Mouse (Mus musculus) c-Kit-negative CD71-positive TER-119-positive erythroid progenitor cells, embryonic 14.5 days (primary cell): Measurements from ENCODE around the gene Snrpn.
"Not testable (repeated sequence)": the region's sequence is repeated elsewhere in the genome, so short reads cannot be mapped to it uniquely, and the experiment has no call there.

Source experiments
- DNase-seq: peaks from one replicate; pipeline ENCODE4 v3.0.0-alpha.2; 2013; ENCODE audit warnings: low read depth, low spot score

Snrpn gene

GRCm38 (mm10) chr7:60139742-60140480 lies at the start of gene Snrpn:
Snrpn (minus strand) TSS chr7:60140219.
- no peak for DNase-seq

GRCm38 (mm10) chr7:60170250-60171185 lies 30.5 kb upstream of the Snrpn start:
- DNase-seq: no peak

- no peak for DNase-seq
These were observed 14.7 kb downstream of the Snrpn start for GRCm38 (mm10) chr7:60125332-60125731.

- not testable (repeated sequence) for DNase-seq
These were observed 16.9 kb downstream of the Snrpn start for GRCm38 (mm10) chr7:60123086-60123624.

GRCm38 (mm10) chr7:60122434-60123085 lies 17.5 kb downstream of the Snrpn start:
- no peak for DNase-seq

- DNase-seq: no peak
These were observed 42.7 kb downstream of the Snrpn start for GRCm38 (mm10) chr7:60097154-60097859.

- no peak for DNase-seq
These were observed 63.7 kb downstream of the Snrpn start for GRCm38 (mm10) chr7:60076301-60076700.

- no peak for DNase-seq
These were observed 92.4 kb downstream of the Snrpn start for GRCm38 (mm10) chr7:60047481-60048201.

- DNase-seq: no peak
These were observed 126.8 kb downstream of the Snrpn start for GRCm38 (mm10) chr7:60013186-60013585.

GRCm38 (mm10) chr7:60007727-60008360 lies 132.2 kb downstream of the Snrpn start:
- DNase-seq: no peak

GRCm38 (mm10) chr7:60006262-60006661 lies 133.8 kb downstream of the Snrpn start:
- DNase-seq: no peak

GRCm38 (mm10) chr7:60004606-60005330 lies 135.3 kb downstream of the Snrpn start, which contains the start of the genes Snurf and Gm38393:
Snurf (minus strand) TSS chr7:60005049.
Gm38393 (minus strand) TSS chr7:60005064.
- no peak for DNase-seq

- DNase-seq: no peak
These were observed 136.0 kb downstream of the Snrpn start for GRCm38 (mm10) chr7:60003921-60004605.

GRCm38 (mm10) chr7:60003006-60003865 lies 136.8 kb downstream of the Snrpn start:
- peak; percentile 6 for DNase-seq

GRCm38 (mm10) chr7:59978646-59979045 lies 161.4 kb downstream of the Snrpn start:
- no peak for DNase-seq
